Mouse (Mus musculus): Measurements from ENCODE around the gene Elf3.

DNA sequence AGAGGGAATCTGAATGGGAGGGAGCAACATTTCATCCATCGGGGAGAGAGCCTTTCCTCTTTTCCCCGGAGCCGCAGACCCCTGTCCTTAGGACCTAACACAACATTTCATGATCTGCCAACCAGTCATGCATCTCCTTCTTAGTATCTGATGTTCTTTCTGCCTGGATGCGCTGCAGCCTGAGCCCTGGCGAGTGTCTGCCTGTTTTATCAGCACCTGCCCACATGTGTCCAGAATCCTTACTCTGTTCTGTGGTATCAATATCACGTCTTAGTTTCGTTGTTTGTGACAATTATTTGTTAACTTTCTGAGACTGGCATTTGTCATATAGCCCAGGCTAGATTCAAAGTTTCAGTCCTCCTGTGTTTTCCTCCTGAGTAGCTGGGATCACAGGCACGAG is 14.4 kb downstream of the Elf3 start:
- TF ChIP-seq CTCF (conservative IDR thresholded peaks at IDR 0.05 in 1 of 2, IDR thresholded peaks at IDR 0.05 in 1 of 2; ENCODE audit: low read depth in 2 of 2, low read length in 2 of 2), result no peak
- TF ChIP-seq SMC3 (IDR thresholded peaks at IDR 0.05; ENCODE audit: low read depth, low read length), result no peak
- no peak for TF ChIP-seq JUND (conservative IDR thresholded peaks at IDR 0.05; ENCODE audit: low read depth, low read length)
- TF ChIP-seq TCF12 (IDR thresholded peaks at IDR 0.05; ENCODE audit: low read depth, low read length), result no peak
- no peak for TF ChIP-seq TBP (conservative IDR thresholded peaks at IDR 0.05; ENCODE audit: low read depth, low read length)
- no peak for TF ChIP-seq POLR2A (IDR thresholded peaks at IDR 0.05; ENCODE audit: low read depth, low read length)
- no peak for TF ChIP-seq RAD21 (IDR thresholded peaks at IDR 0.05; ENCODE audit: low read depth, low read length)
- no peak for TF ChIP-seq EP300 (IDR thresholded peaks at IDR 0.05; ENCODE audit: low read length)
- TF ChIP-seq NRF1 (IDR thresholded peaks at IDR 0.05; ENCODE audit: low read depth, low read length), result no peak
- TF ChIP-seq USF1 (IDR thresholded peaks at IDR 0.05; ENCODE audit: low read depth, low read length), result no peak
- no peak for TF ChIP-seq ZKSCAN1 (IDR thresholded peaks at IDR 0.05; ENCODE audit: borderline replicate concordance, low read depth, low read length)
- no peak for TF ChIP-seq RCOR1 (conservative IDR thresholded peaks at IDR 0.05; ENCODE audit: low read depth, low read length)
- no peak for TF ChIP-seq E2F4 (IDR thresholded peaks at IDR 0.05; ENCODE audit: insufficient replicate concordance, low read depth, low read length)

Measured in CH12.LX (cell line).